Mouse (Mus musculus): ENCODE measurements around the gene Fam180a.

- no peak for TF ChIP-seq CTCF (conservative IDR thresholded peaks at IDR 0.05; ENCODE audit: low read length)
- TF ChIP-seq POU5F1 (IDR thresholded peaks at IDR 0.05; ENCODE audit: borderline replicate concordance, low read length): no peak
- TF ChIP-seq NANOG (IDR thresholded peaks at IDR 0.05; ENCODE audit: borderline replicate concordance, low read length): no peak
Measured at GRCm38 (mm10) chr6:35313520-35313919, 12.4 kb downstream of the Fam180a start.
